Mouse (Mus musculus) testis, adult 2 months (tissue): ENCODE results near the gene Dnajb1. TPM values are rescaled to one million over a fixed set of nuclear protein-coding genes. Genes with fewer than 3 reads are reported as not detected.

Source experiments
- H3K27ac ChIP-seq: fragments of 200-500 bp; 2 replicates; pipeline ENCODE4 v1.5.1; 2012; ENCODE audit warnings: low read depth, low read length; ENCODE audit not compliant: control insufficient read depth, insufficient read depth
- H3K27me3 ChIP-seq: fragments of 200-500 bp; 2 replicates; pipeline ENCODE4 v1.6.1; 2012; ENCODE audit warnings: mild to moderate bottlenecking, low read length, moderate library complexity; ENCODE audit not compliant: control insufficient read depth, insufficient read depth
- H3K36me3 ChIP-seq: fragments of 200-500 bp; 2 replicates; pipeline ENCODE4 v1.6.1; 2012; ENCODE audit warnings: mild to moderate bottlenecking, low read length; ENCODE audit not compliant: control insufficient read depth, insufficient read depth
- H3K4me1 ChIP-seq: fragments of 200-500 bp; 2 replicates; pipeline ENCODE4 v1.6.1; 2012; ENCODE audit warnings: low read length; ENCODE audit not compliant: control insufficient read depth, insufficient read depth
- H3K4me3 ChIP-seq: fragments of 200-500 bp; 2 replicates; pipeline ENCODE4 v1.5.1; 2012; ENCODE audit warnings: low read depth, mild to moderate bottlenecking, low read length, moderate library complexity, mixed read lengths; ENCODE audit not compliant: control insufficient read depth
- CTCF ChIP-seq: fragments of 200-500 bp; IDR thresholded peaks from 2 replicates; pipeline ENCODE4 v1.5.1; 2012; ENCODE audit warnings: low read depth, mild to moderate bottlenecking, inconsistent platforms, low read length, moderate library complexity; ENCODE audit not compliant: control insufficient read depth, insufficient read depth, insufficient replicate concordance
- POLR2A ChIP-seq: fragments of 200-500 bp; IDR thresholded peaks from 2 replicates; pipeline ENCODE4 v1.6.1; 2012; ENCODE audit warnings: low read depth, mild to moderate bottlenecking, inconsistent platforms, low read length, moderate library complexity; ENCODE audit not compliant: control insufficient read depth
- polyA plus RNA-seq: library from polyadenylated mRNA; depleted of rRNA; stranded (reverse); fragments of >200 nt; gene quantifications from 2 replicates; pipeline ENCODE4 v1.2.3, GENCODE M21; 2012

The Dnajb1 gene
- polyA plus RNA-seq, 1 experiment = 203 TPM

- H3K36me3 ChIP-seq = no peaks in the 10 kb centered on the region; the same call in 1 of the 2 replicates
Observed at GRCm38 (mm10) chr8:83574631-83575315, 33.2 kb upstream of the Dnajb1 start.

GRCm38 (mm10) chr8:83575561-83576515, 32.2 kb upstream of the Dnajb1 start:
- no peaks in the 10 kb centered on the region for H3K36me3 ChIP-seq

More at GRCm38 (mm10) chr8:83574631-83575315, 33.2 kb upstream of the Dnajb1 start:
- Histone ChIP-seq H3K27me3 (no peaks in the 10 kb centered on the region), H3K27ac (no peak overlapping the region), H3K4me1 (peaks cover 5% of the 10 kb centered on the region), H3K4me3 (no peak overlapping the region)
- no peak for TF ChIP-seq POLR2A

GRCm38 (mm10) chr8:83576516-83576895, 31.5 kb upstream of the Dnajb1 start:
- Histone ChIP-seq H3K27ac (no peak overlapping the region), H3K27me3 (no peaks in the 10 kb centered on the region), H3K4me3 (no peak overlapping the region), H3K36me3 (no peaks in the 10 kb centered on the region), H3K4me1 (peaks cover 5% of the 10 kb centered on the region)
- no peak for TF ChIP-seq CTCF
- TF ChIP-seq POLR2A = no peak

More at GRCm38 (mm10) chr8:83575561-83576515, 32.2 kb upstream of the Dnajb1 start:
- TF ChIP-seq CTCF (no peak), POLR2A (no peak)
- Histone ChIP-seq H3K27me3 (no peaks in the 10 kb centered on the region), H3K4me1 (peaks cover 5% of the 10 kb centered on the region), H3K27ac (no peak overlapping the region), H3K4me3 (no peak overlapping the region)

- no peak overlapping the region for H3K27ac ChIP-seq
- H3K27me3 ChIP-seq = no peaks in the 10 kb centered on the region
- H3K4me3 ChIP-seq = no peak overlapping the region
- TF ChIP-seq POLR2A (no peak), CTCF (no peak)
- peaks cover 5% of the 10 kb centered on the region for H3K4me1 ChIP-seq
- no peaks in the 10 kb centered on the region for H3K36me3 ChIP-seq
Observed at GRCm38 (mm10) chr8:83576921-83577320, 31.1 kb upstream of the Dnajb1 start.

- no peak overlapping the region; the same call in 1 of the 2 replicates for H3K27ac ChIP-seq
- peaks cover 5% of the 10 kb centered on the region for H3K4me1 ChIP-seq
- H3K36me3 ChIP-seq = no peaks in the 10 kb centered on the region
- TF ChIP-seq POLR2A (no peak), CTCF (no peak)
- H3K4me3 ChIP-seq = no peak overlapping the region
- H3K27me3 ChIP-seq = no peaks in the 10 kb centered on the region
Observed at GRCm38 (mm10) chr8:83577384-83577791, 30.6 kb upstream of the Dnajb1 start.

- Histone ChIP-seq H3K4me1 (peaks cover 5% of the 10 kb centered on the region), H3K4me3 (no peak overlapping the region), H3K36me3 (no peaks in the 10 kb centered on the region), H3K27me3 (no peaks in the 10 kb centered on the region), H3K27ac (no peak overlapping the region)
- no peak for TF ChIP-seq POLR2A
- no peak for TF ChIP-seq CTCF
Observed at GRCm38 (mm10) chr8:83578131-83579055, 29.6 kb upstream of the Dnajb1 start.
